Mouse (Mus musculus) ovary, postnatal 14 days (tissue): ENCODE measurements around the gene Dynlt1c.
A peak's percentile ranks its signal among the peaks of the same experiment; 100 is the strongest.
"Not testable (repeated sequence)": the region's sequence is repeated elsewhere in the genome, so short reads cannot be mapped to it uniquely, and the experiment has no call there.

Source experiments
- DNase-seq: peaks from one replicate; pipeline ENCODE4 v3.0.0; 2022; ENCODE audit warnings: low spot score

Gene Dynlt1c

GRCm38 (mm10) chr17:6655567-6656281 is 54.3 kb downstream of the Dynlt1c start, which contains the start of gene Dynlt1f:
TSS of gene Dynlt1f (minus strand) at chr17:6655900.
- DNase-seq: peak; percentile 52

GRCm38 (mm10) chr17:6656471-6656870 is 55.0 kb downstream of the Dynlt1c start:
- DNase-seq: not testable (repeated sequence)

GRCm38 (mm10) chr17:6658801-6659200 is 57.3 kb downstream of the Dynlt1c start, which contains the start of gene Sytl3:
TSS of gene Sytl3 (plus strand) at chr17:6659093.
- DNase-seq: not testable (repeated sequence)
